Mouse (Mus musculus) liver, embryonic 11.5 days (tissue): ENCODE data around the gene Gm9821. TPM values are rescaled to one million over a fixed set of nuclear protein-coding genes. Genes with fewer than 3 reads are reported as not detected.
A peak's percentile ranks its signal among the peaks of the same experiment; 100 is the strongest.

Experiments used
- ATAC-seq: fragments of 200-750 bp; cut with Nextera tagmentation; replicated peaks from 2 replicates; pipeline ENCODE4 v1.8.0; 2017; ENCODE audit warnings: moderate number of reproducible peaks, mild to moderate bottlenecking, moderate TSS enrichment, moderate library complexity; ENCODE audit not compliant: low FRiP score
- DNase-seq: peaks from one replicate; pipeline ENCODE4 v3.0.0-alpha.2; 2017; ENCODE audit warnings: low spot score
- H3K27ac ChIP-seq: fragments of 300-500 bp; sonication (generic); 2 replicates; pipeline ENCODE4 v1.5.1; 2014; ENCODE audit warnings: mild to moderate bottlenecking, low read depth, low read length, control low read depth
- H3K27me3 ChIP-seq: fragments of 300-500 bp; sonication (generic); replicated peaks from 2 replicates; pipeline ENCODE4 v1.6.1; 2014; ENCODE audit warnings: low read length, mixed read lengths; ENCODE audit not compliant: control insufficient read depth, insufficient read depth
- H3K36me3 ChIP-seq: fragments of 300-500 bp; sonication (generic); 2 replicates; pipeline ENCODE4 v1.6.1; 2014; ENCODE audit warnings: mild to moderate bottlenecking, low read length, moderate library complexity, mixed read lengths; ENCODE audit not compliant: control insufficient read depth, insufficient read depth
- H3K4me1 ChIP-seq: fragments of 300-500 bp; sonication (generic); replicated peaks from 2 replicates; pipeline ENCODE4 v1.6.1; 2014; ENCODE audit warnings: low read length, mixed read lengths; ENCODE audit not compliant: control insufficient read depth, insufficient read depth
- H3K4me2 ChIP-seq: fragments of 300-500 bp; sonication (generic); 2 replicates; pipeline ENCODE4 v1.6.1; 2014; ENCODE audit warnings: mild to moderate bottlenecking, control low read depth, moderate library complexity
- H3K4me3 ChIP-seq: fragments of 300-500 bp; sonication (generic); 2 replicates; pipeline ENCODE4 v1.5.1; 2014; ENCODE audit warnings: low read depth, low read length, control low read depth
- H3K9ac ChIP-seq: fragments of 300-500 bp; sonication (generic); 2 replicates; pipeline ENCODE4 v1.6.1; 2014; ENCODE audit warnings: low read depth, low read length, control low read depth
- H3K9me3 ChIP-seq: fragments of 300-500 bp; sonication (generic); 2 replicates; pipeline ENCODE4 v1.6.1; 2016; ENCODE audit warnings: low read length, inconsistent platforms, mixed read lengths; ENCODE audit not compliant: control insufficient read depth
- WGBS: fragments of 180-500 bp; shearing (Covaris S2); extraction: QIAGEN DNeasy Blood & Tissue Kit; methylation state at CpG from one replicate; pipeline ENCODE4 v1.1.7; 2014; 5-methylcytosine and 5-hydroxymethylcytosine counted together
- polyA plus RNA-seq: library from polyadenylated mRNA; unstranded; fragments of >200 nt; fragmentation: Nextera tagmentation; extraction: Ambion mirVana; gene quantifications from 2 replicates; pipeline ENCODE4 v1.2.1, GENCODE M21; 2014

Gm9821 gene
- polyA plus RNA-seq, 1 experiment from 2014 or later: 4.8 TPM

DNA sequence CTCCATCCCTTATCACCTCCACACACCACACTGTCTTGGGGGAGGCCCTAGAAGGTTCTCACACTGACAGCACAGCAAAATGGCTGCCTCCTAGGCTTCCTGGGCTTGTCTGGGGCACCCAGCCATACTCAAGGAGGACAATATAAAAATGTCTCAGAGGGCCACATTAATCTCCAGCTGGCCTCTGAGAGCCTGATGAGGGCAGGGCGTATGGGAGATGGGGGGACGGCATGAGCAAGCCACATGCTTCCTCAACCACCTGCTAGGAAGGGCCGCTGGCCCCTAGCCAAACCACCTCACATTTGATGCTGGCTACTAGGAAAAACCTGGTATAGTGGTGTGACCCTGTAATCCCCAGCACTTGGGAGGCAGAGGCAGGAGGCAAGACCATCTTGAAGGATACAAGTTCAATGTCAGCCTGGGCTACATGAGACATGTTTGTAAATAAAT is 3.3 kb downstream of the Gm9821 start:
- H3K4me2 ChIP-seq: peak overlapping the region; percentile 90
- H3K9me3 ChIP-seq: no peaks in the 10 kb centered on the region
- 44% methylated on average over 3 of the region's 3 CpGs for WGBS
- peak overlapping the region; percentile 65 for H3K4me3 ChIP-seq
- H3K4me1 ChIP-seq: peaks cover 85% of the 10 kb centered on the region
- peak overlapping the region; percentile 96 for H3K9ac ChIP-seq
- no peak for DNase-seq
- no peaks in the 10 kb centered on the region for H3K27me3 ChIP-seq
- peak; percentile 29; the same call in 1 of the 2 replicates for ATAC-seq
- peaks cover 2% of the 10 kb centered on the region; the same call in 1 of the 2 replicates for H3K36me3 ChIP-seq
- peak overlapping the region; percentile 99 for H3K27ac ChIP-seq

DNA sequence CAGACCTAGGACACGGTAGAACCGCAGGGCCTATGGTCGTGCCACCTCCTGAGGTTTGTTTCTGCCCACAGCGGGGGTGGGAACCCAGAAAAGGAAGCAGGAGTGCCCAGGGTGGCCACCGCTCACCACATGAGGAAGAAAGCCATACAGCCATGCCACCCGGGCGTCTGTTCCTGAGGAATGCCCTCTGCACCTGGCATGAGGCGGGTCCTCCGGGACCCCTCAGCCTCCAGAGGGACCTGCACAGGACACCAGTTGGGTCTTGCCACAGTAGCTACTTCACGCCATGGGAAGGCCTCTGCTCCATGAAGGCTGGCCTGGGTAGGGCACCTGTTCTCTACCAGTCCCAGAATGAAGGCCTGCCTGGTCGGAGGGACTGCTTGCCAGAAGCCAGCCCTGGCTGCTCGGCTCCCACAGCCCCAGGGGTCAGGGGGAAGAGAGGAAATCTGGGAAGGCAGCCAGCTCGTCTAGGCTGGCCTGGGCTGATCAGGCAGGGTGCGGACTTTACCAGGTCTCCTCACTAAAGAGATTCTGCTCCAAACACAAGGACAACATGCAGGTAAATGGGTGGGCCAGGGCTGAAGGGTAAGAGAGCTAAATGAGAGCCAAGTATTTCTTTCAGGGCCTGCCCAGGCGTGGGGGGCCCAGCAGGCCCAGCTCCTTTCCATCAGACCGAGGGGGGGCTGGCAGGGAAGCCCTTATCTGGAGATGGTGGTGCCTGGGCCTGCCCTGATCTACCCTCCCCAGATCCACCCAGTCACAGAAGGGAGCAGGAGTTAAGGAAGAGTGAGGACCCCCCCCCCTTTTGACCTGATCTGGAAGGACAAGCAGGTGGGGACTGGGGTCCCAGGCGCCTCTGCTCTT is 4.1 kb downstream of the Gm9821 start:
- Histone ChIP-seq H3K36me3 (no peaks in the 10 kb centered on the region; the same call in 1 of the 2 replicates), H3K27ac (peak overlapping the region; percentile 99), H3K4me1 (peaks cover 88% of the 10 kb centered on the region), H3K4me2 (peak overlapping the region; percentile 90), H3K9ac (peak overlapping the region; percentile 96), H3K9me3 (no peaks in the 10 kb centered on the region), H3K27me3 (no peaks in the 10 kb centered on the region), H3K4me3 (peak overlapping the region; percentile 65)
- DNase-seq (peak; percentile 79), ATAC-seq (peak; percentile 88)
- WGBS: 31% methylated on average over 17 of the region's 17 CpGs

DNA sequence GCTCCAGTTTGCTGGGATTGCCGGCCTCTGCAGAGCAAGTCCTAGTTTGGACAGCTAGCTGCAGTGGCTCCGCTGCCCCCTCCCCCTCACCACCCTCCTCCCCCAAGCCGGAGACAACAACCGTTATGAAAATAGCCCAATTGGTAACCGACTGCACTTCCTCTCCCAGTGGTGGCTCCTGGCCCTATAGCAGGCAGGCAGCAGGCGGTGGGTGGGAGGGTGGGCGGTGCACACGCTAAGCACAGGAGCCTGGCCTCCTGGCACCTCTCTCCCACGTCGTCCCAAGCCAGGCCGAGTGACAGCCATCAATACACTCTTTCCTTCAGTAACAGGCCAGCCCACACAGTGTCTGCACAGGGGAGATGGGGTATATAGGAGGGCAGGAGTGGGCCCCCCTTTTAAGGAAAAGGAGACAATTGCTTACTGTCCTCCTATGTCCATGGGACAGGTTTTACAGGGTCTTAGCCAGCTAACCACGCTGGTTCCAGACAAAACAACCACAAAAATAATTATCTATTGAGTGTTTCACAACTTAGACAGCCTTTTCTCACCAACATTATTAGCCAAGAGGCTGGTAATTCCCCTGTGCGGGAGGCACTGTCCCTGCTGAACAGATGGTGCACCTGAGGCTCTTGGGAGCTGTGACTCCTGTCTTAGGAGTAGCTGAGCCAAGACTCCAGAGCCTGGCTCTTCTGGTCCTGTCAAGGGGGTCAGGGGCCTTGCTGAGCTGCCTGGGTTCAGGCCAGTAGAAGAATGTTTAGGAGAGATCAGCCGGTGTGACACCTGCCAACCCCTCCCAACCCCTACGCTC is 5.0 kb downstream of the Gm9821 start:
- H3K4me2 ChIP-seq: peak overlapping the region; percentile 90
- peak; percentile 84 for ATAC-seq
- no peaks in the 10 kb centered on the region; the same call in 1 of the 2 replicates for H3K36me3 ChIP-seq
- no peaks in the 10 kb centered on the region for H3K9me3 ChIP-seq
- peak overlapping the region; percentile 99 for H3K27ac ChIP-seq
- H3K9ac ChIP-seq: peak overlapping the region; percentile 96
- peak overlapping the region; percentile 65 for H3K4me3 ChIP-seq
- H3K4me1 ChIP-seq: peaks cover 88% of the 10 kb centered on the region
- H3K27me3 ChIP-seq: no peaks in the 10 kb centered on the region
- no peak for DNase-seq
- 8% methylated on average over 15 of the region's 15 CpGs for WGBS

DNA sequence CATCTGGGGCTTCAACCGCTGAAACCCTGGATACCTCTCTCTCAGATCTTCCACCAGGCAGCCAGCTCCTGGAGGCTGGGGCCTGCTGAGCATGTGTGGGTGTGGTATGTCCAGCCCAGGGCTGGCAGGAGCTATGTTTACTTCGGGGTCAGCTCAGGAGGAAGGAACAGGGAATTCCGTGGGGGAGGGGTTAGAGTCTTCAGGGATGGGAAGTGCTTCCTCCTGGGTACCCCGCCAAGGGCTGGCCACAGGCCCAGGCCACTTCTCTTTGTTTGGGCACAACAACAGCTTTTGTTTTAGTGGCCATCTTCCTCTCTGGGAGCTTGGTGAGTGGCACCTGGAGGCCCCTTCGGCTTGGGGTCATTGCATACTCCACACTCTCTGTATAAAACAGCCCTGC is 8.3 kb downstream of the Gm9821 start:
- ATAC-seq (no peak), DNase-seq (no peak)
- Histone ChIP-seq H3K27ac (peak overlapping the region; percentile 58), H3K9me3 (no peaks in the 10 kb centered on the region), H3K27me3 (no peaks in the 10 kb centered on the region), H3K4me2 (no peak overlapping the region), H3K36me3 (no peaks in the 10 kb centered on the region), H3K9ac (0 out of 2 replicates have a peak overlapping the region, but pooled peaks have one; percentile 15), H3K4me3 (no peak overlapping the region), H3K4me1 (peaks cover 84% of the 10 kb centered on the region)
- WGBS: 29% methylated on average over 5 of the region's 5 CpGs

DNA sequence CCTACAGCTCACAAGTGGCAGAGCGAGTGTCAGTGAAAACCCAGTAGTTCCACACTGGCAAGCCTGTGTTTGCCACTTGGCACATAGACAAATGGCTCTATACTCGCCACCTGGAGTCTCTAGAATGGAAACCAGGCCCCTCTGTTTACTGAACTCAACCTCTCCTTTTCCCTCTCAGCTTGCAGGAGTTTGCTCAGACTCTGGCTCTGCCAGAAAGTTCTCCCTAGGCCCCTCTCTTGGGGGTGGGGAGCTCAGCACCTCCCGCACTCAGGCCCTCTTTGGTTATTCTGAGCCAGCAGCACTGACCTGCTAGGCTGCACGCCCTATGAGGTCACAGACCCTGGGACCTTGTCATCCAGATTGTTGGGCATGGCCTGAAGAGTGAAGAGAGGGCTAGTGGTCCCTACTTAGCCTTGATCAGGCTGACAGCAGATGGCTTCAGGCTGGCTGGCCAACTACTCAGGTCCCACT is 9.7 kb downstream of the Gm9821 start:
- H3K9ac ChIP-seq: no peak overlapping the region
- H3K27me3 ChIP-seq: no peaks in the 10 kb centered on the region
- no peak for ATAC-seq
- H3K9me3 ChIP-seq: no peaks in the 10 kb centered on the region
- peak overlapping the region; percentile 41; the same call in 1 of the 2 replicates for H3K27ac ChIP-seq
- H3K36me3 ChIP-seq: 0 out of 2 replicates have a peak, but pooled peaks cover under 1% of the 10 kb centered on the region
- DNase-seq: no peak
- 87% methylated on average over 4 of the region's 4 CpGs for WGBS
- H3K4me3 ChIP-seq: no peak overlapping the region
- H3K4me2 ChIP-seq: peak overlapping the region; percentile 1; the same call in 1 of the 2 replicates
- peaks cover 84% of the 10 kb centered on the region for H3K4me1 ChIP-seq

DNA sequence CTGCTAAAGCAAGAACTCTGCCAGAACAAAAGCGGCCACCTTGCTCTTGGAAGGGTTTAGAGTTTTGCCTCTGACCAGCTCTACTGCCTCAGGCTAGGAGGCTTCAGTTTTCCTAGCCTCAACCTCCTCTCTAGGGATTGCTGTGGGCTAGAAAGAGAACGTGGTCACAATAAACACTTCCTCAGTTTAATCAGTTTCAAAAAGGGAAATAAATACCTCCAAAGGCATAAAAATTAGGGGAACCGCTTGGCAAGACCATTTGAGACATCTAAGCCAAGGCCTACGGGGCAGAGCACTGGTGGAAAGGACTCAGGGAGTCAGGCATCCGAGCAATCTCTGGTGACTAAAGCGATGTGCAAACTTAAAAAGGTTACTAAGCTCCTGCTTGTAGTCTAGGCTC is 10.4 kb downstream of the Gm9821 start:
- no peak for DNase-seq
- Histone ChIP-seq H3K4me1 (peaks cover 82% of the 10 kb centered on the region), H3K36me3 (0 out of 2 replicates have a peak, but pooled peaks cover 2% of the 10 kb centered on the region), H3K27ac (peak overlapping the region; percentile 54), H3K27me3 (no peaks in the 10 kb centered on the region), H3K4me2 (no peak overlapping the region), H3K4me3 (no peak overlapping the region), H3K9ac (no peak overlapping the region), H3K9me3 (no peaks in the 10 kb centered on the region)
- 73% methylated on average over 6 of the region's 6 CpGs for WGBS
- ATAC-seq: no peak

DNA sequence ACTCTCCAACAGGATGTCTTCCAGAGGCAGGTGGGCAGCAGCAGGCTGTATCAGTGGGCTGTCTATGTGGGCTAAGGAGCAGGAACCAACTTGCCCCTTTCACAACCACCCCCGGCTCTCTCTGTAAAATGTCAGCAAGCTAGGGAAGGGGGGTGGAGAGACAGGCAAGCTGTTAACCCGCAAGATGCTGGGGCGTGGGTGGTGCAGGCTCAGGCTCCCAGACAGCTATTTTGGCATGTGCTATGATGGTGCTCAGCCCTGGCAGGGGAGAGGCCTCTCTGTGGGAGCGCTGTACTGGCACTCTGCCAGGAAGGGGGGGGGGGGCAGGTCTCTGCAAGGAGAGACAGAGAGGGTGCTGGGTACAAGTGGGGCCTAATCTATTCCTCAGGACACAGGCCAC is 11.6 kb downstream of the Gm9821 start:
- no peak overlapping the region for H3K9ac ChIP-seq

DNA sequence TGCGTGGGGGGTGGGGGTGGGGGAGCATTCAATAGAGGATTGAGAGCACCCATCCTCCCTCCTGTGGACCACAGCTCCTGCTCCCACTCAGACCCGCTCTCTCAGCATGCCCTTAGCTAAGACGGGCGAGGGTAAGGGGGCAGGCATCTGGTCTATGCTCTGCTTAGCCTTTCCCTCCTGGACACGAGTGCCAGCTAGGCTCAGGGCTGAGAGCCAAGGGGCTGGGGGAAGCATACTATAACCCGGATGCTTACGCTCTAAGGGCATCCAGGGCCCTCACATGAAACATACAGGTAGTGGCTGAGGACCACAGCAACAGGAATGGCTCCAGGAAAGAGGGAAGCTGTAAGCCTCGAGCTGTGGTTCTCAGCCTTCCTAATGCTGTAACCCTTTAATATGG is 12.5 kb downstream of the Gm9821 start:
- H3K36me3 ChIP-seq: 0 out of 2 replicates have a peak, but pooled peaks cover 2% of the 10 kb centered on the region
- no peak for DNase-seq
- H3K27me3 ChIP-seq: no peaks in the 10 kb centered on the region
- H3K27ac ChIP-seq: no peak overlapping the region; the same call in 1 of the 2 replicates
- ATAC-seq: no peak
- no peak overlapping the region for H3K4me3 ChIP-seq
- no peak overlapping the region; the same call in 1 of the 2 replicates for H3K4me2 ChIP-seq
- WGBS: 83% methylated on average over 8 of the region's 8 CpGs
- H3K9ac ChIP-seq: no peak overlapping the region
- no peaks in the 10 kb centered on the region for H3K9me3 ChIP-seq
- peaks cover 88% of the 10 kb centered on the region for H3K4me1 ChIP-seq

More for the DNA sequence above, 11.6 kb downstream of the Gm9821 start:
- H3K4me2 ChIP-seq: peak overlapping the region; percentile 46
- no peak for DNase-seq
- H3K9me3 ChIP-seq: no peaks in the 10 kb centered on the region
- H3K27ac ChIP-seq: peak overlapping the region; percentile 70; the same call in 1 of the 2 replicates
- H3K27me3 ChIP-seq: no peaks in the 10 kb centered on the region
- H3K4me3 ChIP-seq: 0 out of 2 replicates have a peak overlapping the region, but pooled peaks have one; percentile 15
- WGBS: 17% methylated on average over 4 of the region's 4 CpGs
- H3K36me3 ChIP-seq: 0 out of 2 replicates have a peak, but pooled peaks cover 2% of the 10 kb centered on the region
- H3K4me1 ChIP-seq: peaks cover 85% of the 10 kb centered on the region
- peak; percentile 46 for ATAC-seq
